Mouse (Mus musculus) liver, adult 2 months (tissue): ENCODE results near the gene Ssc5d. TPM values are rescaled to one million over a fixed set of nuclear protein-coding genes. Genes with fewer than 3 reads are reported as not detected.
A peak's percentile ranks its signal among the peaks of the same experiment; 100 is the strongest.

Experiments used
- DNase-seq: peaks from one replicate; pipeline ENCODE4 v3.0.0-alpha.2; 2011; ENCODE audit warnings: low read depth, low spot score; ENCODE audit errors: extremely low read depth
- H3K27ac ChIP-seq: fragments of 200-500 bp; replicated peaks from 2 replicates; pipeline ENCODE4 v1.5.1; 2012; ENCODE audit warnings: low read depth, mild to moderate bottlenecking, control low read depth, inconsistent platforms, low read length; ENCODE audit not compliant: insufficient read depth
- H3K27me3 ChIP-seq: fragments of 200-500 bp; 2 replicates; pipeline ENCODE4 v1.6.1; 2012; ENCODE audit warnings: mild to moderate bottlenecking, moderate library complexity, low read length, inconsistent platforms; ENCODE audit not compliant: control insufficient read depth, insufficient read depth
- H3K36me3 ChIP-seq: fragments of 200-500 bp; 2 replicates; pipeline ENCODE4 v1.6.1; 2012; ENCODE audit warnings: low read length, inconsistent platforms; ENCODE audit not compliant: control insufficient read depth, insufficient read depth
- H3K4me1 ChIP-seq: fragments of 200-500 bp; 2 replicates; pipeline ENCODE4 v1.6.1; 2011; ENCODE audit warnings: low read length; ENCODE audit not compliant: control insufficient read depth, insufficient read depth
- H3K4me3 ChIP-seq: fragments of 200-500 bp; 2 replicates; pipeline ENCODE4 v1.5.1; 2011; ENCODE audit warnings: low read depth, mild to moderate bottlenecking, control low read depth, low read length, moderate library complexity; ENCODE audit not compliant: insufficient read depth
- H3K79me2 ChIP-seq: fragments of 200-500 bp; 2 replicates; pipeline ENCODE4 v1.6.1; 2012; ENCODE audit warnings: inconsistent platforms, mild to moderate bottlenecking, low read length, moderate library complexity; ENCODE audit not compliant: control insufficient read depth, insufficient read depth
- H3K9ac ChIP-seq: fragments of 200-500 bp; 2 replicates; pipeline ENCODE4 v1.6.1; 2012; ENCODE audit warnings: low read depth, mild to moderate bottlenecking, control low read depth, inconsistent platforms, low read length
- CTCF ChIP-seq: fragments of 200-500 bp; IDR thresholded peaks from 2 replicates; pipeline ENCODE4 v1.5.1; 2011; ENCODE audit warnings: low read depth, low read length, control low read depth
- POLR2A ChIP-seq: fragments of 200-500 bp; IDR thresholded peaks from 2 replicates; pipeline ENCODE4 v1.6.1; 2011; ENCODE audit warnings: low read length, control low read depth; ENCODE audit not compliant: insufficient read depth; ENCODE audit errors: extremely low read depth
- WGBS: fragments of 180-500 bp; shearing (Covaris S2); methylation state at CpG from one replicate; pipeline ENCODE4 v1.1.7; 2018; 5-methylcytosine and 5-hydroxymethylcytosine counted together
- polyA plus RNA-seq: library from polyadenylated mRNA; depleted of rRNA; stranded (reverse); fragments of >200 nt; gene quantifications from 2 replicates; pipeline ENCODE4 v1.2.3, GENCODE M21; 2012
- total RNA-seq: library from RNA; depleted of rRNA; stranded (reverse); fragments of >200 nt; gene quantifications from 2 replicates; pipeline ENCODE4 v1.2.3, GENCODE M21; 2014

Ssc5d gene
- total and polyA plus RNA-seq, 2 experiments: 0.18 to 0.26 TPM

DNA sequence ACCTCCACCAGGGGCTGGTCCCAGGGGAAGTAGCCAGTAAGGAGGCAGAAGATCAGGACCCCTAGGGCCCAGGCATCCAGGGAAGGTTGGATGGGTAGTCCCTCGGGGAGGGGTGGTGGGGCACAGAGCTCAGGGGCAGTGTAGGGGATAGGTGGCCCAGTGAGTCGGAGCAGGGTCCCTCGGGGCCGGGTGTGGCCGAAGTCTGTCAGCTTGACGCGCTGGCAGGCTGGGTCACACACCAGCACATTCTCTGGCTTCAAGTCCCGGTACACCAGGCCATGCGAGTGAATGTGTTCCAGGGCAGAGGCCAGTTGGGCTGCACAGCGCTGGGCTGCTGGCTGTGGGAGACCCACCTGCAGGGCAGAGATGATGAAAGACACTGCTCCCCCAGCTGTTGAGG, 31.8 kb downstream of the Ssc5d start:
- Histone ChIP-seq H3K27me3 (no peaks in the 10 kb centered on the region), H3K79me2 (no peaks in the 10 kb centered on the region), H3K36me3 (no peaks in the 10 kb centered on the region), H3K27ac (no peak overlapping the region), H3K4me3 (no peak overlapping the region), H3K4me1 (no peaks in the 10 kb centered on the region), H3K9ac (no peak overlapping the region)
- TF ChIP-seq POLR2A: no peak
- no peak for TF ChIP-seq CTCF
- DNase-seq: no peak
- WGBS: 91% methylated on average over 10 of the region's 10 CpGs

DNA sequence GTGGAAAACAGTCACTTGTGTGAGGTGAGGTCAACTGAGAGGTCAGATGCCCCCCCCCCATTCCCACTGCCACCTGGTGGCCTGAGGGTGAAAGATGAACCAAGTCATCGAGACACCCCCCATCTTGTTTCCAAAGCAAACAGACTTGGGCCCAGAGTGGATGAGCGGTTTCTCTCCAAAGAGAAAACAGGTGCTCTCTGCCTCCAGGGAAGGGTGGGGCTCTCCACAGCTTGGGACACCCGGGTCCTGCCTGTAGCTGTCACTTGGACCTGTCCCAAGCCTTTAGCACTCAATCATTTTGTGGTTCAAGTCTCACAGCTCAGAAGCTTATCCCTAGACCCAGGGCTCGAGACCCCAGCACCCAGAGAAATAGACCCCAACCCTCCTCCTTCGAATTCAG, 37.9 kb downstream of the Ssc5d start:
- Histone ChIP-seq H3K9ac (no peak overlapping the region), H3K27ac (no peak overlapping the region), H3K27me3 (no peaks in the 10 kb centered on the region), H3K36me3 (no peaks in the 10 kb centered on the region), H3K79me2 (no peaks in the 10 kb centered on the region), H3K4me1 (peaks cover 2% of the 10 kb centered on the region; the same call in 1 of the 2 replicates), H3K4me3 (no peak overlapping the region)
- no peak for DNase-seq
- WGBS: 71% methylated on average over 5 of the region's 5 CpGs
- TF ChIP-seq CTCF (no peak), POLR2A (no peak)

DNA sequence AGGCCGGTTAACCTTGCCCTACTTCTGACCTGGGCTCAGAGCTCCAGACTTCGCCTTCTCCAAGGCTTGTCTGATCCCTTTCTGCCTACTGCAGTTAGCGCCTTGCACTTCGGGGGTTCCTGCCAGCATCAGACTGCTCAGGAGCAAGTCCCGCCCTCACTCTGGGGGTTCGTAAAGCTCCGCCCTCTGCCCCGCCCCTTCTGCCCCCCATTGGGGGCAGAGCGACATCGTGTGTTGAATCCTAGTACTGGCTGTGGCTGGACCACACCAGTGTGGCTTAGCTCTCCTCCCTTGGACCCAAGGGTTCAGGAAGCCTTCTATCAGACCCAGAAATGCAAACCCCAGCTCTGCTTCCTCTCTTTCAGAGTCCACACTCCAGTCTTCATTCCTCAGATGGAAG, 38.7 kb downstream of the Ssc5d start, which contains the start of gene Sbk2:
TSS of gene Sbk2 (minus strand) at position 135 of the 400 bp plus-strand sequence.
- Histone ChIP-seq H3K4me1 (peaks cover 2% of the 10 kb centered on the region; the same call in 1 of the 2 replicates), H3K36me3 (no peaks in the 10 kb centered on the region), H3K4me3 (no peak within 1 kb of the TSS), H3K9ac (no peak within 1 kb of the TSS), H3K27ac (no peak within 1 kb of the TSS), H3K79me2 (no peaks in the 10 kb centered on the region), H3K27me3 (no peaks in the 10 kb centered on the region)
- DNase-seq: peak; percentile 22
- no peak for TF ChIP-seq POLR2A
- peak; percentile 76 for TF ChIP-seq CTCF
- WGBS: 4% methylated on average over 10 of the region's 10 CpGs

DNA sequence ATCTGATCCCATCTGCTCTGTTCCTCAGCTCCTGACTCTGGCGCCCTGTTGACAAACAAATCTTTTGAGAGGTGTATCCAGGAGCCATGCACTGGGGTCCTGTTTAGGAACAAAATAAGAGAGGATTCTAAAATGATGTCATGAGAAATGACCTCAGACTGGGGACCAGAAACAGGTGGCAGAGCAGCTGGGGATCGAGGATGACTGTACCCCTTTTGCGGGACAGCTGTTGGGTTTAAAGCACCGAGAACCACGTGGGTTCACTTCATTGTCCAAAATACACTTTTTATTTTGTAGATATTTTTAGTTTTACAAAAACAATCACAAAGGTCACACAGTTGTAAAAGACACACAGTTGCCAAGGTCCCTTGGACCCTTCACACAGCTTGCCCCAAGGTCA, 39.4 kb downstream of the Ssc5d start:
- H3K27ac ChIP-seq: no peak overlapping the region
- no peaks in the 10 kb centered on the region for H3K36me3 ChIP-seq
- TF ChIP-seq POLR2A (no peak), CTCF (no peak)
- no peak overlapping the region for H3K9ac ChIP-seq
- no peaks in the 10 kb centered on the region for H3K79me2 ChIP-seq
- no peak overlapping the region for H3K4me3 ChIP-seq
- DNase-seq: no peak
- no peaks in the 10 kb centered on the region for H3K27me3 ChIP-seq
- H3K4me1 ChIP-seq: peaks cover 2% of the 10 kb centered on the region; the same call in 1 of the 2 replicates
- WGBS: 85% methylated on average over 5 of the region's 5 CpGs

GRCm38 (mm10) chr7:4971068-4971467, 45.5 kb downstream of the Ssc5d start, which contains the start of gene Sbk3:
Gene Sbk3, minus strand, starts transcription at chr7:4971168.
- no peaks in the 10 kb centered on the region for H3K36me3 ChIP-seq
- no peak within 1 kb of the TSS for H3K27ac ChIP-seq
- no peaks in the 10 kb centered on the region for H3K79me2 ChIP-seq
- TF ChIP-seq POLR2A (no peak), CTCF (no peak)
- no peaks in the 10 kb centered on the region for H3K27me3 ChIP-seq
- no peak for DNase-seq
- H3K4me1 ChIP-seq: no peaks in the 10 kb centered on the region
- no peak within 1 kb of the TSS for H3K4me3 ChIP-seq
- 47% methylated on average over 6 of the region's 6 CpGs for WGBS
- H3K9ac ChIP-seq: no peak within 1 kb of the TSS

DNA sequence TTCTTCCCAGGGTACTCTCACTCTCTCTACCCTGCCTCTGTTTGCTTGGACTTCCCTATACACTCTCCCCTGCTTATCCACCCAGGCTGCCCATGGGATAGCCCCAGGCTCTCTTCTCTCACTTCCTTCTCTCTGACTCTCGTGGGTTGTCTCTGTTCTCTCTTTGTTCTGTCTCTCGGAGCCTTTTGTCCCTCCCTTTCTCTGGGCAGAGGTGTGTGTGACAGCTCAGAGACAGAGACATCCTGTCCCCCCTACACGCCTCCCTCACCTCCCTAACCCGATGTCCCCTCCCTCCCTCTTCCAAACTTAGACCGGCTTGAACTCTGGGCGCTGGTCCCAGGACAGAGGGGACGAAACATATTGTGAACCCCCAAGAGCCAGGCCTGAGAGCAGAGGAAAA, 46.1 kb downstream of the Ssc5d start:
- no peaks in the 10 kb centered on the region for H3K4me1 ChIP-seq
- no peaks in the 10 kb centered on the region for H3K36me3 ChIP-seq
- DNase-seq: no peak
- H3K9ac ChIP-seq: no peak overlapping the region
- no peak overlapping the region for H3K27ac ChIP-seq
- no peak overlapping the region for H3K4me3 ChIP-seq
- TF ChIP-seq POLR2A: no peak
- no peak for TF ChIP-seq CTCF
- WGBS: 58% methylated on average over 7 of the region's 7 CpGs
- H3K79me2 ChIP-seq: no peaks in the 10 kb centered on the region
- H3K27me3 ChIP-seq: no peaks in the 10 kb centered on the region
